Mouse (Mus musculus) spleen, adult 12 weeks (tissue): ENCODE results near the gene Lce6a.

Experiments
- DNase-seq: peaks from one replicate; pipeline ENCODE4 v3.0.0; 2022; ENCODE audit warnings: low spot score

Gene Lce6a

DNA sequence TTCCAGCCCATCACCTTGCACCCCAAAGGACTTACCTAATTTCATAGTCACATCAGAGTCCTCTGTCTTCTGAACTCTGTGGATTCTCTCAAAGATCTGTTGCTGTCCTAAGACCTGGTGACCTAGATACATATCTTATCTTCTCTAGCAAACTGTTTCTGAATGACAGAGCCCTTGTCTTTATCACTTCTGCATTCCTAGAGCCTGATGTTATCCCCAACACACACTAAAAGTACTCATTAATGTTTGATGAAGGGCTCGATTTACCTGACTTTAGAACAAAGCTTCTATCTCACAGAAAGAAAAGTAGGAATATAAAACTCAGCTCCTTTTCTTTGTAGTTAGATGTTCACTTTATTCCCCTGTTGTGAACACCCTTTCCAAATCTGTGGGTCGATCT, at the start of gene Lce6a:
Gene Lce6a (minus strand): TSS at position 101 of the 400 bp plus-strand sequence.
- DNase-seq = no peak

- no peak for DNase-seq
These were observed 48.8 kb upstream of the Lce6a start, which contains the start of gene Lce1a2 for GRCm38 (mm10) chr3:92670215-92670614. TSS of gene Lce1a2 (minus strand) at chr3:92670315.

- no peak for DNase-seq
These were observed 35.4 kb upstream of the Lce6a start, which contains the start of gene Lce1b for GRCm38 (mm10) chr3:92656826-92657225. TSS of gene Lce1b (minus strand) at chr3:92656926.

DNA sequence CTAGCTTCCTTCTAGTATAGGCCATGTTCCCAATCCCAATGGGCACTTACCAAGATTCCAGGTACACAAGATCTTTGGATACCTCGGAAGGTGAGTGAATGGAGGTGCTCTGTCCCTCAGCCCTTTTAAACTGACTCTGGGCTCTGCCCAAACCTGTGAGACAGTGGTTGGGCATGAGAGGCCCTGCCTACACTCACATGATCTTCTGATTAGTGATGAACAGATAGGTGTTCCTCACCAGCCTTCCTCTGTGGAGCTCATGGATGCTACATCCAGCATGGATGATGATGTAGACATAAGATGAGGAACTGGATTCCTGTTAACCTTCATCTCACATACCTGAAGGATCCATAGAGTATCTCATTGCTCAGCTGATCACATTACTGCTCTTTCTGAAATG, 26.7 kb upstream of the Lce6a start, which contains the start of gene Lce1a1:
Gene Lce1a1 (minus strand): TSS at position 101 of the 400 bp plus-strand sequence.
- DNase-seq = no peak

DNA sequence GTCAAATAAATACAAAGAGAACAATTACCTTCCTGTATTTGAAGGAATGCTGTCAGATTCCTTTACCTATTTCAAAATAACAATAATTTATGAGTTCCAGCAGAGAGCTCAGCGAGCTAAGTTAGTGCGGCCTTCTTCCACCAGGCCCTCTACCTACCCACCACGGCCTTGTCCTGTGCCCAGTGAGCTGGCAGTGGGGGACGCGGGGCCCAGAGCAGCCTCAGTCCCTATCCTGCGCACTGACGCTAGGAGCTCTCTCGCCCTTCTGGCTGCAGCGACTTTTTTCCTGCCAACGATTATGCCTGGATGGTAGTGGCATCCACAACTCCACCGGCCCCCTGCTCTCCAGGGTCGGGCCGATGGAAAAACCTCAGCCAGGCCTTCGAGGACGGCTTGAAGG, 18.4 kb upstream of the Lce6a start:
- DNase-seq = no peak

DNA sequence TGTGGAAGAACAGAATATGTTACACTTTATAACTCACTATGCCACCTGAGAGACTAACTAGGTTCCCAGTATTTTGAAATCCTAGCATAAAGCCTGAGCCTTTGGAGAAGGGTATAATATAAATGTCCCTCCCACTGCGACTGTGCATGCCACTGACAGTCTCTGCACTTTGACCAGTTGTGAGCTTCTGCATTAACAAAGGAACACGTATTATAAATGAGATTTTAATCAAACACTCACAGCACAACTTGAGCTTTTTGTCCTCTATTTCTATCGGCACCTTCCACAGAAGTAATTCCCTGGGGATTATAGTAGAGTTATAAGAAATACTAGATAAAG, 17.2 kb upstream of the Lce6a start:
- DNase-seq = no peak

GRCm38 (mm10) chr3:92637745-92638652, 16.5 kb upstream of the Lce6a start:
- no peak for DNase-seq

GRCm38 (mm10) chr3:92609804-92610203, 11.7 kb downstream of the Lce6a start:
- no peak for DNase-seq

DNA sequence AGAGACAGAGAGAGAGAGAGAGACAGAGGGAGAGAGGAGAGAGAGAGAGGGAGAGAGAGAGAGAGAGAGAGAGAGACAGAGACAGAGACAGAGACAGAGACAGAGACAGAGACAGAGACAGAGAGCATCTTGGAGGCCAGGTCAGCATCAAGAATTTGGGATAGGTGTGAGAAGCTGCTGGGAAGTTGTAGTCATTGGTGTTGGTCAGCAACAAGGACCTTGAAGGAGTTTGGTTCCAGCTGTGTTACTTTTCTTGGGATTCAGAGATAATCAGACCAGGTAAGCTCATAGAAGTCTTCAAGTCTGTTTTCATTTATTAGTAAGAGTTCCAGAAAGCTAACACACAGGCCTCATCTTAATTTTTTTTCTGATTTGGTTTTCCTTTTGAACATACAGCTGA, 14.1 kb downstream of the Lce6a start, which contains the start of gene 2210017I01Rik:
Gene 2210017I01Rik (minus strand): TSS at position 101 of the 400 bp plus-strand sequence.
- DNase-seq = no peak

GRCm38 (mm10) chr3:92602169-92602568, 19.3 kb downstream of the Lce6a start:
- DNase-seq = no peak

- no peak for DNase-seq
These were observed 21.0 kb downstream of the Lce6a start for GRCm38 (mm10) chr3:92600456-92600855.

- no peak for DNase-seq
These were observed 21.5 kb downstream of the Lce6a start for GRCm38 (mm10) chr3:92599973-92600372.

- DNase-seq = no peak
These were observed 23.0 kb downstream of the Lce6a start for GRCm38 (mm10) chr3:92598429-92598828.

GRCm38 (mm10) chr3:92588858-92589257, 32.6 kb downstream of the Lce6a start, which contains the start of gene Smcp:
TSS of gene Smcp (minus strand) at chr3:92588997.
- DNase-seq = no peak

DNA sequence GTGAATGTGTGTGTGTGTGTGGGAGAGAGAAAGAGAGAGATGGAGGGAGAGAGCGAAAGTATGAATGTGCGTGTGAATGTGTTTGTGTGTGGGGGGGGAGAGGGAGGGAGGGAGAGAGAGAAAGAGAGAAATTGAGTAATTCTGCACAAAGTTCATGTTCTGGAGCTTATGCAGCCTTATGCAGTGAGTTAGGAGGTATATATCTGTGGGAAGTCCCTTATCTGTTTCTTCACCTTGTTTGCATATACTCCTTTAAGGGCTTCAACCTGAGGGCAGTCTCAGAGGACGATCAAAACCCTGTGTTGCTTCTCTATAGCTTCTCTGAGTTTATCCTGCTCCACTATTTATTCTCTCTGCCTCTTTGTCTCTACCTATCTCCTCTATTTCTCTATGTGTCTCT, 34.3 kb downstream of the Lce6a start:
- no peak for DNase-seq

DNA sequence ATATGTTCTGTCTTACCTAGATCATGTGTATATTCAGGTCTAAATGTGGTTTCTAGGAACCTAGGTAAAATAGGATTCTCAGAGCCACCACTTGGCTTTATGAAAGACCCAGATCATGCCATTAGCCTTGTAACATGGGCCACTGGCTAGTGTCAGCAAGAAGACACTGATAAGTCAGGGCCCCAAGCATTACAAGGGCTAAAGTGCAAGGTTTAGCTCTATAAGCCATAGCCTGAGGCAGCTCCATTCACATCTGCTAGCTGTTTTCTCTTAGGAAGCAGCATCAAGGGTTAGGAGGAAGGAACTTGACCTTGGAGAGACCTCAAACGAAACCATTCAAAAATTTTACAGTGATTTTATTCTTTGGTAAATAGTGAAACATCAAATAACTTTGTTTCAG, 36.4 kb downstream of the Lce6a start:
- no peak for DNase-seq

GRCm38 (mm10) chr3:92583164-92583826, 38.2 kb downstream of the Lce6a start:
- DNase-seq = no peak

GRCm38 (mm10) chr3:92579508-92579907, 42.0 kb downstream of the Lce6a start:
- DNase-seq = no peak

DNA sequence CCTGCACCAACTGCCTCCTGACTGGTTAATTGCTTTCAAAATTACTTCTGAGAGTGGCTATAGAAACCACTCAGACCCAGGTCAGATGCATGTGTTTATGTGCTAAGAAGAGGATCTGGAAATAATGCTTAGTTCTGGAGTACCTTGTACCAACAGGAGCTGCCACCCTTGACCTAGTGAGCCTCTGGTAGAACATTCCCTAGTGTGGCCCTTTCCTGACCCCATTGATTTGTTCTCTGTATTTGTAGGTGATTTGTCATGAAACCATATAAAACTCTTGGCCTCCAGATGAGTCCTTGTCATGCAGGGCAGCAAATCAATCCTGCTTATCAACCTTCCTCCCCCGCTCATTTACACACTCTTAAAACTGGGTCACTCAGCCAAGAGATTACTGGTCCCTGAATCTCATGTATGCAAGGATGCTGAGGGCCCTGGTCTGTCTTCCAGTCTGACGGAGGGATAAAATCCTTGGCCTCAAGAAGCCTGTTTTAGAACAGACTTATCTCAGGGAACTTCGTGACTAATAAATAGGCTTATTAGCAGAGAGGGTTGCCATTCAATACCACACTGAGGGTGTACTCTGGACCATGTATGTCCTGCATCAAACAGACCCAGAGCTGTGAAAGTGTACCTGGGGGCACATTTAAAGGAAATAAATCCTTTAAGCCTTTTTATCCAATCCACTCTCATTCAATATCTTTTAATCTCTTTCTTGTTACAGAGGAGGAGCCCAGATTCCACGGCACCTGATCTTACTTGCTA, 42.6 kb downstream of the Lce6a start:
- DNase-seq = no peak

- DNase-seq = no peak
These were observed 47.9 kb downstream of the Lce6a start, which contains the start of gene Ivl for GRCm38 (mm10) chr3:92573449-92574041. TSS of gene Ivl (minus strand) at chr3:92573735.

- DNase-seq = no peak
These were observed 48.8 kb downstream of the Lce6a start for GRCm38 (mm10) chr3:92572514-92573155.
